Mouse (Mus musculus) stomach, postnatal 0 days (tissue): ENCODE results near the gene Smim23. TPM values are rescaled to one million over a fixed set of nuclear protein-coding genes. Genes with fewer than 3 reads are reported as not detected.
A peak's percentile ranks its signal among the peaks of the same experiment; 100 is the strongest.

Source experiments
- ATAC-seq: fragments of 200-750 bp; cut with Nextera tagmentation; 2 replicates; pipeline ENCODE4 v1.8.0; 2017; ENCODE audit not compliant: low FRiP score, low TSS enrichment
- DNase-seq: peaks from one replicate; pipeline ENCODE4 v3.0.0-alpha.2; 2016; ENCODE audit warnings: low spot score
- H3K27ac ChIP-seq: fragments of 300-500 bp; sonication (generic); replicated peaks from 2 replicates; pipeline ENCODE4 v1.5.1; 2014; ENCODE audit warnings: mild to moderate bottlenecking, control low read depth
- H3K27me3 ChIP-seq: fragments of 300-500 bp; sonication (generic); 2 replicates; pipeline ENCODE4 v1.6.1; 2014; ENCODE audit warnings: low read length; ENCODE audit not compliant: control insufficient read depth, insufficient read depth
- H3K36me3 ChIP-seq: fragments of 300-500 bp; sonication (generic); 2 replicates; pipeline ENCODE4 v1.6.1; 2014; ENCODE audit warnings: low read length, mixed read lengths; ENCODE audit not compliant: control insufficient read depth, insufficient read depth
- H3K4me1 ChIP-seq: fragments of 300-500 bp; sonication (generic); replicated peaks from 2 replicates; pipeline ENCODE4 v1.6.1; 2014; ENCODE audit warnings: antibody characterized with exemption; ENCODE audit not compliant: control insufficient read depth, insufficient read depth
- H3K4me2 ChIP-seq: fragments of 300-500 bp; sonication (generic); replicated peaks from 2 replicates; pipeline ENCODE4 v1.6.1; 2014; ENCODE audit warnings: low read depth, mild to moderate bottlenecking, control low read depth, moderate library complexity
- H3K4me3 ChIP-seq: fragments of 300-500 bp; sonication (generic); 2 replicates; pipeline ENCODE4 v1.5.1; 2014; ENCODE audit warnings: low read depth, low read length, control low read depth
- H3K9ac ChIP-seq: fragments of 300-500 bp; sonication (generic); 2 replicates; pipeline ENCODE4 v1.6.1; 2014; ENCODE audit warnings: mild to moderate bottlenecking, low read length, control low read depth, mixed read lengths
- H3K9me3 ChIP-seq: fragments of 300-500 bp; sonication (generic); 2 replicates; pipeline ENCODE4 v1.6.1; 2016; ENCODE audit warnings: low read length; ENCODE audit not compliant: control insufficient read depth
- CTCF ChIP-seq: IDR thresholded peaks from 2 replicates; pipeline ENCODE4 v1.5.1; 2016; ENCODE audit warnings: antibody characterized with exemption, low read depth, mild to moderate bottlenecking, moderate library complexity
- EP300 ChIP-seq: optimal IDR thresholded peaks from 2 replicates; pipeline ENCODE3; 2016; ENCODE audit warnings: antibody characterized with exemption
- WGBS: fragments of 180-500 bp; shearing (Covaris S2); extraction: QIAGEN DNeasy Blood & Tissue Kit; methylation state at CpG from one replicate; pipeline ENCODE4 v1.1.7; 2014; 5-methylcytosine and 5-hydroxymethylcytosine counted together
- polyA plus RNA-seq: library from polyadenylated mRNA; unstranded; fragments of >200 nt; fragmentation: Nextera tagmentation; extraction: Ambion mirVana; gene quantifications from 2 replicates; pipeline ENCODE4 v1.2.1, GENCODE M21; 2015

Smim23 gene
- polyA plus RNA-seq, 1 experiment from 2014 or later: not detected

DNA sequence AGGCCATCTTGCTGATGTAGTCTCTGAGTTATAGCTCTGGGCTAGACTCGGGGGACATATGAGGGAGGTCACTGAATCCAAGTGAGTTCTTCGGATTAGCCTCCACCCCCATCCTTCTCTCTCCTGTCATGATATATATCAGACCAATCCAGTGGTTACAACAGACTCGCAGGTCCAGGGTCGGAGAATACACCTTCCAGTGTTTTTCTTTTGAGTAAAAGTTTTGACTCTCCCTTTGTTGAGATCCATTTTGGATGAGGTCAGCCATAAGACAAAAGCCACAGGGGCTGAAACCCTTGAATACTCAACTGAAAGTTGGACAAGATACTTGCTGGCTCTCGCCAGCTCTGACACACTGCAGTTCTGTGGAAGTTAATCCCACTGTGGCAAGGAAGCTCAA, 38.2 kb downstream of the Smim23 start:
- H3K36me3 ChIP-seq: no peaks in the 10 kb centered on the region
- no peak overlapping the region for H3K9ac ChIP-seq
- 66% methylated on average over 5 of the region's 5 CpGs for WGBS
- ATAC-seq (no peak), DNase-seq (no peak)
- H3K4me3 ChIP-seq: no peak overlapping the region
- no peaks in the 10 kb centered on the region for H3K9me3 ChIP-seq
- no peaks in the 10 kb centered on the region for H3K27me3 ChIP-seq
- H3K4me2 ChIP-seq: no peak overlapping the region
- no peak overlapping the region for H3K27ac ChIP-seq
- TF ChIP-seq CTCF: no peak
- TF ChIP-seq EP300: no peak
- no peaks in the 10 kb centered on the region for H3K4me1 ChIP-seq

DNA sequence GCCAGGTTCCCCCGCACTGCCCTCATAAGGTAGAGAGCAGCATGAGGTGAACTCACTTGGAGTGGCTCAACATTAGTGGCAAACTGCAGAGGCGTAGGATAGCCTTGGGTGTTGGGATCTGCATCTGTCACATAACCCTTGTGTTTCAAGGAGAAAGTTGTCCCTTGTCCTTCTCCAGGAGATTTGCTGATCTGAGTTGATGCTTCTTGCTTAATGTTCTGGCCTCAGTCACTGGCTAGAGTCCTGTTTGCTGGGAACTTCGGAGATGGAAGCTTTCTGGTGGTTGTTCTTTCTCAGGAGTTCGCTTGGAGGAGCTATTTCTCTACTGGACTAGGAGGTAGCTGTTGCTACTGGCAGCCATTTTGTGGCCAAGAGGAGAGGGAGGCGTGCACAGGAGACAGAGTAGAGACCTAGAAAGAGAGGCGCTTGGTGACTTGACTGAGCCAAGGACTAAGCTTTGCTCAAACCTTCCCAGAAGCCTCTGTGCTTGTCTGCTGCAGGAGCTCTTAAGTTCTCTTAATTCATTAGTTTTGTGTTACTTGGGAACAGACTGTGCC, 38.7 kb downstream of the Smim23 start:
- Histone ChIP-seq H3K36me3 (no peaks in the 10 kb centered on the region), H3K27me3 (no peaks in the 10 kb centered on the region), H3K4me2 (no peak overlapping the region), H3K9ac (no peak overlapping the region), H3K27ac (no peak overlapping the region), H3K4me3 (no peak overlapping the region), H3K4me1 (no peaks in the 10 kb centered on the region), H3K9me3 (no peaks in the 10 kb centered on the region)
- no peak for ATAC-seq
- TF ChIP-seq CTCF: 0 out of 2 replicates have a peak, but pooled peaks have one; percentile 6
- no peak for TF ChIP-seq EP300
- DNase-seq: no peak
- WGBS: 77% methylated on average over 6 of the region's 6 CpGs

DNA sequence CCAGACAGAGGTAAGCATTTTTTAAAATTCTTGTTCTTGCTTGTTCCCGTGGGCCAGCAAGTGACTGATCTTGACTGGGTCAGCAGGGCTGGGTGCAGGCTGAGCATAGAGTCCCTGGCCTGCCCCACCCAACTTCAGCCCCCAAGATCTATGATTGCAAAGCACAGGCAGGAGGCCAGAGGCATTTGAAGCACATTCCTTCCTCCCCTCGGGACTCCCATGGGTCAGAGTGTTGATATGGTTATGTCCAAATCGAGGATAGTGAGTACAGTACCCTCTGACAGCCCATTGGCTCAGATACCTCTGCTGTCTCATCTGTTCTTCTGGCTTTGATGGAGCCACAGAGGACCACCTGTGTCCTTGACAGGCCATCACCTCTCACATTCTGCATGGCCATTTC, 41.7 kb downstream of the Smim23 start:
- WGBS: 35% methylated on average over 3 of the region's 3 CpGs
- Histone ChIP-seq H3K9ac (no peak overlapping the region), H3K36me3 (no peaks in the 10 kb centered on the region), H3K9me3 (no peaks in the 10 kb centered on the region), H3K27me3 (no peaks in the 10 kb centered on the region), H3K4me2 (no peak overlapping the region), H3K4me3 (no peak overlapping the region), H3K4me1 (no peaks in the 10 kb centered on the region), H3K27ac (no peak overlapping the region)
- DNase-seq: no peak
- ATAC-seq: no peak
- TF ChIP-seq CTCF: no peak
- no peak for TF ChIP-seq EP300

DNA sequence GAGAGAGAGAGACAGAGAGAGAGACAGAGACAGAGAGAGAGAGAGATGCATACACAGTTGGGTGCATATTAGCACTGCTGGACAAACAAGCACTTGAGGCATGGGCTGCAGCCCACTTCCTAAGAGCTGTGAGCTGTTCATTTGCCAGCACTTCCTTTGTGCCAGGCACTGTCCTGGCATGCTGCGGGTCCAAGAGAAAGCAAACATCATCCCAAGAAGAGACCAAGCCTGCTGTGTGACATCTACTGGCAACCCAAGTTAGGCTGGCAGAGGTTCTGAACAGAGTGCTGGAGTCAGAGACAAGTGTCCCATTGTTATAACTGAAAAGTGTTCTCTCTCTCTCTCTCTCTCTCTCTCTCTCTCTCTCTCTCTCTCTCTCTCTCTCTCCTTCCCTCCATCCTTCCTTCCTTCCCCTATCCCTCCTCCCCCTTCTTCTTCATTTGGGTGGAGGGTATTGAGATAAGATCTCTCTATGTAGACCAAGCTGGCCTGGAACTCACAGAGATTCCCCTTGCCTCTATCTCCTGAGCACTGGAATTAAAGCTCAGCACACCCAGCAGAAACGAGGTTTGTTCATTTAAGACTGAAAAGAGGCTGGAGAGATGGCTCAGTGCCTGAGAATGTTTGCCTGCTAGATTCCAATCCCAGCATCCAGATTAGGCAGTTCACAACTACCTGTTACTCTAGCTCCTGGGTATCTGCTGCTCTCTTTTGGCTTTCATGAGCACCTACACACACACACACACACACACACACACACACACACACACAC, 42.6 kb downstream of the Smim23 start:
- H3K4me1 ChIP-seq: no peaks in the 10 kb centered on the region
- H3K4me3 ChIP-seq: no peak overlapping the region
- DNase-seq (no peak), ATAC-seq (no peak)
- no peaks in the 10 kb centered on the region for H3K36me3 ChIP-seq
- H3K27me3 ChIP-seq: no peaks in the 10 kb centered on the region
- no peak overlapping the region for H3K27ac ChIP-seq
- H3K9ac ChIP-seq: no peak overlapping the region
- H3K4me2 ChIP-seq: no peak overlapping the region
- H3K9me3 ChIP-seq: no peaks in the 10 kb centered on the region
- no peak for TF ChIP-seq EP300
- TF ChIP-seq CTCF: no peak
- 51% methylated on average over 2 of the region's 2 CpGs for WGBS

DNA sequence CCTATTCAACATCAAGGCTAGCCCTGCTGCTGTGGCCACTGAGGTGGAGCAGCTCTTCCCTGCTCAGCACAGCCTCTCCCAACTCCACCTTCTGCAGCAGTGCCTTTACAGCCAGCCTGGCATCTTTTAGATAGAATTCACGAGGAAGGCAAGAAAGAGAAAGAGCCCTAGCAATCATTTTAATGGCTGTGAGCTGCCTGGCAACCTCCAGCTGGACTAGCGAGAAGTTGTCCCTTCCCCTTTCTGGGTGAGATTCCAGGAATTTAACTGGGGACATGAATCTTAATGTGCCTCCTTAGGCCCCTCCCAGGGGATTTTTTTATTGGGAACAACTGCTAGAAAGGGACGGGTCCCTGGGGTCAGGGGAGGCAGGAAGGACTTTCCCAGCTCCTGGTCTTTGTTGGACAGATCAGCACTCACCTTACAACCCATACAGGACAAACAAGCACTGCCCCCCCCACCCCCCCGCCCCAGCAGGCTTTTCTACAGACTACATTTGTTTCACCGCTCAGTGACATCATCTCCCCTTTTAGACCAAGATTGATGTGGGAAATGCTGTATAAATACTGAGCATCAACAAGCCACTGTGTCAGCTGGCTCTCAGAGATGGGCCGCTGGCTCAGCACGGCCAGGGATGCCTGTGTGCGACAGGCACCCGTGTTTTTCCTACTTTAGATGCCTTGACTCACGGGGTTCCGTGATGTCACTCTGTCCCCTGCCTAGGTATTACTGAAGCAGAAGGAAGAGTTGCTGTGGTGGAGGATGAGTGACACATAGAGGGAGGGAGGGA, 43.5 kb downstream of the Smim23 start:
- 27% methylated on average over 11 of the region's 11 CpGs for WGBS
- DNase-seq (no peak), ATAC-seq (0 out of 2 replicates have a peak, but pooled peaks have one; percentile 24)
- H3K36me3 ChIP-seq: no peaks in the 10 kb centered on the region
- H3K27ac ChIP-seq: no peak overlapping the region
- no peak overlapping the region for H3K4me3 ChIP-seq
- no peak for TF ChIP-seq EP300
- no peak for TF ChIP-seq CTCF
- H3K4me1 ChIP-seq: no peaks in the 10 kb centered on the region
- H3K27me3 ChIP-seq: no peaks in the 10 kb centered on the region
- H3K9ac ChIP-seq: no peak overlapping the region
- H3K4me2 ChIP-seq: no peak overlapping the region
- no peaks in the 10 kb centered on the region for H3K9me3 ChIP-seq
